Mouse (Mus musculus) liver, postnatal 0 days (tissue): ENCODE results near the gene Utp15. TPM values are rescaled to one million over a fixed set of nuclear protein-coding genes. Genes with fewer than 3 reads are reported as not detected.

Experiments used
- ATAC-seq: fragments of 200-750 bp; cut with Nextera tagmentation; 2 replicates; pipeline ENCODE4 v1.8.0; 2017; ENCODE audit warnings: mild to moderate bottlenecking, moderate library complexity
- DNase-seq: peaks from one replicate; pipeline ENCODE4 v3.0.0-alpha.2; 2016
- H3K27ac ChIP-seq: fragments of 300-500 bp; sonication (generic); 2 replicates; pipeline ENCODE4 v1.5.1; 2014; ENCODE audit warnings: antibody characterized with exemption, moderate library complexity, mild to moderate bottlenecking, low read depth
- H3K27me3 ChIP-seq: fragments of 300-500 bp; sonication (generic); 2 replicates; pipeline ENCODE4 v1.6.1; 2014; ENCODE audit warnings: low read length, control low read depth, mixed read lengths; ENCODE audit not compliant: insufficient read depth
- H3K36me3 ChIP-seq: fragments of 300-500 bp; sonication (generic); replicated peaks from 2 replicates; pipeline ENCODE4 v1.6.1; 2014; ENCODE audit warnings: mild to moderate bottlenecking, control low read depth, low read length, moderate library complexity, mixed read lengths; ENCODE audit not compliant: insufficient read depth
- H3K4me1 ChIP-seq: fragments of 300-500 bp; sonication (generic); 2 replicates; pipeline ENCODE4 v1.6.1; 2014; ENCODE audit warnings: antibody characterized with exemption, mild to moderate bottlenecking, control low read depth; ENCODE audit not compliant: insufficient read depth
- H3K4me2 ChIP-seq: fragments of 300-500 bp; sonication (generic); 2 replicates; pipeline ENCODE4 v1.6.1; 2014; ENCODE audit warnings: low read depth, mild to moderate bottlenecking, low read length, moderate library complexity, mixed read lengths
- H3K4me3 ChIP-seq: fragments of 300-500 bp; sonication (generic); 2 replicates; pipeline ENCODE4 v1.5.1; 2014; ENCODE audit warnings: low read depth, low read length
- H3K9ac ChIP-seq: fragments of 300-500 bp; sonication (generic); replicated peaks from 2 replicates; pipeline ENCODE4 v1.6.1; 2014; ENCODE audit warnings: mild to moderate bottlenecking, moderate library complexity
- H3K9me3 ChIP-seq: fragments of 300-500 bp; sonication (generic); 2 replicates; pipeline ENCODE4 v1.6.1; 2016; ENCODE audit warnings: mild to moderate bottlenecking, control low read depth, low read length, mixed read lengths
- CTCF ChIP-seq: sonication (generic); IDR thresholded peaks from 2 replicates; pipeline ENCODE4 v1.5.1; 2016; ENCODE audit warnings: antibody characterized with exemption, low read depth
- EP300 ChIP-seq: IDR thresholded peaks from 2 replicates; pipeline ENCODE4 v1.6.1; 2016; ENCODE audit warnings: antibody characterized with exemption, low read depth, mild to moderate bottlenecking
- WGBS: fragments of 180-500 bp; shearing (Covaris S2); extraction: QIAGEN DNeasy Blood & Tissue Kit; methylation state at CpG from one replicate; pipeline ENCODE4 v1.1.7; 2014; ENCODE audit not compliant: insufficient replicate concordance; 5-methylcytosine and 5-hydroxymethylcytosine counted together
- polyA plus RNA-seq: library from polyadenylated mRNA; unstranded; fragments of >200 nt; fragmentation: Nextera tagmentation; extraction: Ambion mirVana; gene quantifications from 2 replicates; pipeline ENCODE4 v1.2.1, GENCODE M21; 2015

Gene Utp15
- polyA plus RNA-seq, 1 experiment from 2014 or later: 7.5 TPM

- peaks cover 9% of the 10 kb centered on the region for H3K36me3 ChIP-seq
- no peak for ATAC-seq
- no peak overlapping the region for H3K4me2 ChIP-seq
- peaks cover 7% of the 10 kb centered on the region for H3K4me1 ChIP-seq
- TF ChIP-seq EP300 (no peak), CTCF (no peak)
- no peak overlapping the region for H3K4me3 ChIP-seq
- H3K27me3 ChIP-seq: no peaks in the 10 kb centered on the region
- WGBS: 84% methylated on average over 9 of the region's 9 CpGs
- no peak overlapping the region for H3K9ac ChIP-seq
- no peak overlapping the region for H3K27ac ChIP-seq
- DNase-seq: no peak
- H3K9me3 ChIP-seq: no peaks in the 10 kb centered on the region
Observed at GRCm38 (mm10) chr13:98305257-98305656, 42.4 kb upstream of the Utp15 start.

- DNase-seq (peak; percentile 80), ATAC-seq (peak; percentile 70)
- Histone ChIP-seq H3K9ac (no peak overlapping the region), H3K27me3 (no peaks in the 10 kb centered on the region), H3K4me2 (0 out of 2 replicates have a peak overlapping the region, but pooled peaks have one; percentile 18), H3K27ac (no peak overlapping the region), H3K9me3 (no peaks in the 10 kb centered on the region), H3K4me1 (no peaks in the 10 kb centered on the region), H3K4me3 (no peak overlapping the region), H3K36me3 (no peaks in the 10 kb centered on the region)
- no peak for TF ChIP-seq EP300
- peak; percentile 84 for TF ChIP-seq CTCF
- WGBS: 49% methylated on average over 21 of the region's 21 CpGs
Observed at GRCm38 (mm10) chr13:98298833-98299758, 36.3 kb upstream of the Utp15 start.

- TF ChIP-seq CTCF: peak; percentile 36
- TF ChIP-seq EP300: no peak
- H3K9me3 ChIP-seq: no peaks in the 10 kb centered on the region
- no peaks in the 10 kb centered on the region for H3K4me1 ChIP-seq
- no peak overlapping the region for H3K27ac ChIP-seq
- no peak overlapping the region for H3K4me2 ChIP-seq
- H3K4me3 ChIP-seq: no peak overlapping the region
- no peaks in the 10 kb centered on the region for H3K27me3 ChIP-seq
- ATAC-seq (no peak), DNase-seq (no peak)
- H3K9ac ChIP-seq: no peak overlapping the region
- 84% methylated on average over 6 of the region's 6 CpGs for WGBS
- H3K36me3 ChIP-seq: no peaks in the 10 kb centered on the region
Observed at GRCm38 (mm10) chr13:98297883-98298482, 35.1 kb upstream of the Utp15 start.

- TF ChIP-seq EP300 (no peak), CTCF (no peak)
Observed at GRCm38 (mm10) chr13:98296072-98296471, 33.2 kb upstream of the Utp15 start.

GRCm38 (mm10) chr13:98291712-98292111 is 28.9 kb upstream of the Utp15 start:
- Histone ChIP-seq H3K36me3 (no peaks in the 10 kb centered on the region), H3K4me2 (no peak overlapping the region), H3K27me3 (no peaks in the 10 kb centered on the region), H3K9ac (no peak overlapping the region), H3K4me3 (no peak overlapping the region), H3K9me3 (no peaks in the 10 kb centered on the region), H3K4me1 (no peaks in the 10 kb centered on the region), H3K27ac (no peak overlapping the region)
- TF ChIP-seq EP300 (no peak), CTCF (no peak)
- no peak for DNase-seq
- no peak for ATAC-seq
- WGBS: 74% methylated on average over 8 of the region's 8 CpGs

More at GRCm38 (mm10) chr13:98296072-98296471, 33.2 kb upstream of the Utp15 start:
- ATAC-seq (no peak), DNase-seq (no peak)
- Histone ChIP-seq H3K27me3 (no peaks in the 10 kb centered on the region), H3K4me3 (no peak overlapping the region), H3K4me1 (no peaks in the 10 kb centered on the region), H3K9me3 (no peaks in the 10 kb centered on the region), H3K4me2 (no peak overlapping the region), H3K36me3 (no peaks in the 10 kb centered on the region), H3K27ac (no peak overlapping the region), H3K9ac (no peak overlapping the region)
- 57% methylated on average over 5 of the region's 5 CpGs for WGBS

- Histone ChIP-seq H3K27ac (no peak overlapping the region), H3K4me3 (no peak overlapping the region), H3K9me3 (no peaks in the 10 kb centered on the region), H3K36me3 (no peaks in the 10 kb centered on the region), H3K27me3 (no peaks in the 10 kb centered on the region), H3K4me1 (no peaks in the 10 kb centered on the region), H3K9ac (no peak overlapping the region), H3K4me2 (no peak overlapping the region)
- no peak for DNase-seq
- WGBS: 36% methylated on average over 2 of the region's 2 CpGs
- no peak for ATAC-seq
- no peak for TF ChIP-seq EP300
- no peak for TF ChIP-seq CTCF
Observed at GRCm38 (mm10) chr13:98290719-98291118, 27.9 kb upstream of the Utp15 start.
